Mouse (Mus musculus) mesoderm, embryonic 11.5 days (tissue): ENCODE results near the gene Scn2a.
"Not testable (repeated sequence)": the region's sequence is repeated elsewhere in the genome, so short reads cannot be mapped to it uniquely, and the experiment has no call there.

ENCODE experiments used
- DNase-seq: peaks from one replicate; pipeline ENCODE4 v3.0.0-alpha.2; 2012; ENCODE audit warnings: low read depth, low spot score

The Scn2a gene

GRCm38 (mm10) chr2:65695061-65695460 is 74.5 kb downstream of the Scn2a start:
- DNase-seq = no peak

- no peak for DNase-seq
These were observed 79.7 kb downstream of the Scn2a start for GRCm38 (mm10) chr2:65700246-65700645.

- no peak for DNase-seq
These were observed 80.6 kb downstream of the Scn2a start for GRCm38 (mm10) chr2:65701175-65701574.

- DNase-seq = no peak
These were observed 101.7 kb downstream of the Scn2a start for GRCm38 (mm10) chr2:65722219-65722800.

- no peak for DNase-seq
These were observed 124.8 kb downstream of the Scn2a start for GRCm38 (mm10) chr2:65745400-65745799.

GRCm38 (mm10) chr2:65782442-65782841 is 161.9 kb downstream of the Scn2a start:
- peak; percentile 23 for DNase-seq

GRCm38 (mm10) chr2:65783392-65783791 is 162.8 kb downstream of the Scn2a start:
- no peak for DNase-seq

- peak; percentile 25 for DNase-seq
These were observed 171.9 kb downstream of the Scn2a start for GRCm38 (mm10) chr2:65792516-65792915.

GRCm38 (mm10) chr2:65793593-65793992 is 173.0 kb downstream of the Scn2a start:
- DNase-seq = no peak

- DNase-seq = no peak
These were observed 180.6 kb downstream of the Scn2a start for GRCm38 (mm10) chr2:65801054-65801709.

GRCm38 (mm10) chr2:65806556-65806955 is 186.0 kb downstream of the Scn2a start:
- no peak for DNase-seq

GRCm38 (mm10) chr2:65811203-65811602 is 190.6 kb downstream of the Scn2a start:
- DNase-seq = not testable (repeated sequence)
